Mouse (Mus musculus) thymus, adult 18-20 months (tissue): ENCODE data around the gene Samd4.

Source experiments
- DNase-seq, 2 experiments: peaks; one replicate each; pipeline ENCODE4 v3.0.0; 2022; ENCODE audit warnings: mixed read lengths in 2 of 2

The Samd4 gene

DNA sequence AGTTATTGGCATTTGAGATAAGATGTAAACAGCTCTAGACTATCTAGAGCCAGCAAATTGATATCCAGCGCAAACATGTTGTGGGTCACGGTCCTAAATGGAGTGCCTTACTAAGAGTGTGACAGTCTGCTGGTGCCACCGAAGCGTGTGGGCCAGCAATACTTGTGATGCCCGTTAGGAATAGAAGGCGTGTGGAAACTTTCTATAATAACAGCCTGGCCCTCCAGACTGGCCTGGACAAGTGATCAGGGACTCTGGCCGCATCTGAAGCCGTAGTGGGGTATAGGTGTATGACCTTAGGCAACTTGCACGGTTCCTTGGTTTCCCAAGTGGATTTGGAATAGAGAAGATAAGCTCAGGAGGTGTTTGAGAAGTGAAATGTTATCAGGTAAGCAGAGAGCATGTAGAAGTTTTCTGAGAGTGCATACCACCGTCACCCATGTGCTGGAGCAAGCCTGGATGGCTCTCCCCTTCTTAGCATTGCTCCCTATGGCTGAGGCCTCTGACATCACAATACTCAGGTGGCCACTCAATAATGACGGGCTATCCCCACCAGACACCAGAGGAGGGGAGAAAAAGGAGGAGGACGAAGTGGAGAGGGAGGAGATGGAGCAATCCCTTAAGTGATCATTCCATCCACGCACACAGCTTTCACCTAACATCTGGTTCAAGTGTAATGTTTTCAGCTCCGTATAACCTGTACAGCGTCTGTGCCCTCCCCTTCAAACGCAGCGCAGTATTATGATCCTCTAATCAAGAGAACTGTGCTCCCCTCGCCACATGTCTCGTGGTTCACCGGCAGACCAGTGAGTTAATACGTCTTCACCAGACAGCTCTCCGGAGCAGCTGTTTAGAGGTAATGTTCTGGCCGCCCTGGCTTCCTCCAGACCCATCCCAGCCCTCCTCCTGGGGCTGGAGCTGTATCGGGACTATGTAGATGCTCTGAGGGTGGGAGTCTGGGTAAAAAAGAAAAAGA is 118.4 kb downstream of the Samd4 start:
- DNase-seq: no peak

DNA sequence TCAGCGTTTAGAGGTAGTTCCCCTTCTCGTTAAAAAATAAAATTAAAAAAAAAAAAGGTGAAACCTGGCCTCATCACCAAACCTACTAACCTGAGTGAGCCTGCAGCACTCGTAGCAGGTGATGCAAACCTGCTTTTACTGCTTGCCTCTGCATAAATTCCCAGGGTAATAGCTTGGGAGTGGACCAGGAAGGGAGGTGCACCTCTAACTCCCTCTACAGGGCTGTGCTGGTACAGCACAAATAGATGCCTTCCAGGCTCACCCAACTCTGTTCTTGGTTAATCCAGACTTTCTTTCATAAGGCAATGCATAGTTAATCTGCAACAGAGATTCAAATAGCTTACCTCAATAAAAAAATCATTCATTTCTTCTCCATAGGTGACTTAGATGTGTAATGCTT is 121.5 kb downstream of the Samd4 start:
- no peak for DNase-seq

DNA sequence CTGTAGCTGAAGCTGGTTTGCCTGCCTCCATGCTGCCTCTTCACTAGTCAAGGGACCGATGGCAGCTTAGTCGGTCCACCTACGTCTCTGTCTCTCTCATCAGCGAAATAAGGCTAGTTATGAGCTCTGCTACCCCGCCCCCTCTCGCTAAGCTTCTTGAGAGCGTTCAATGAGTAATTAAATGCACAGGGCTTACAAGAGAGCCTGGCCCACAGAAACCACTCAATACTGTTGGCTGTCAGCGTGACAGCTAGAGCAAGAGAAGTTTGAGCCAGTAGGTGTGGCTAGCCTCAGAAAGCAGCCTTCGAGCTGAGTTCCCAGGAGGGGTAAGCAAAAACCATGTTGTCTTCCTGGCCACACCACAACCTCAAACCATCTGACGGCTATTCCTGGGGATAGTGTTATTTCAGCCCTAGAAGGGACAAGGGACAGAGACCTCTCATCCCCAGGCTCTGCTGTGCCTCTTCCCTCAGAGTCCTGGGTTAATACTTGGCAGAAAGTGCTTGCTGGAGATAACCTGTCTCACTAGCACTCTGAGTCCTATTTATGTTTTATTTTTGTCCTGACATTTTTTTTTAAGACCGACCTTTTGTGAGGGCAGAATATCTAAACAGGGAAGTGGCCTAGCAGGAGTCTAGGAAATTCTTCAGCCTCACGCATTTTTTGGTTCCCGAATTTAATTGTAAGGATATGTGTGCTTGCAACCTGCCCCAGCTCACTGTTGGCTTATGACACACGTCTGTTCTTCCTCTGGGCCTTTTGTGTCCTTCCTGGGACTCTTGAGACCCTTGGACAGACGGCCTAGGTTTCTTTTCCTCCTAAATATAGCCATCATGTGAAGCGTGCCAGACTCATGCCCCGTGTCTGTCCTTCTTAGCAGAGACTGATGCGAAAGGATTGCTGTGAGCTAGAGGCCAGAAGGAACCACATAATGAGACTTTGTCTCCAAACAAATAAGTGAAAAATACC is 128.8 kb downstream of the Samd4 start:
- no peak for DNase-seq

DNA sequence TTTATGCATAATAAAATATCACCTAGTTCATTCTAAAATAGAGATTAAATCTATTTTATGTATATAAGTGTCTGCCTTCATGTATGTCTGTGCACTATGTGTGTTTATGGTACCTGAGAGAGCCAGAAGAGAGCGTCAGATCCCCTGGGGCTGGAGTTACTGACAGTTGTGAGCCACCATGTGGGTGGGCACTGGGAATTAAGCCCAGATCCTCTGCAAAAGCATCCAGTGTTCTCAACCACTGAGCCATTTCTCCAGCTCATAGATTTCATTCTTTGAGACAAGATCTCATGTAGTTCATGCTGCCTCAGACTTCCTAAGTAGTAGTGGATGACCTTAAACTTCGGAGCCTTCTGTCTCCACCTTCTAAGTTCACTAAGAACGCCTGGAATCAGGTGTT is 133.0 kb downstream of the Samd4 start:
- DNase-seq: no peak

DNA sequence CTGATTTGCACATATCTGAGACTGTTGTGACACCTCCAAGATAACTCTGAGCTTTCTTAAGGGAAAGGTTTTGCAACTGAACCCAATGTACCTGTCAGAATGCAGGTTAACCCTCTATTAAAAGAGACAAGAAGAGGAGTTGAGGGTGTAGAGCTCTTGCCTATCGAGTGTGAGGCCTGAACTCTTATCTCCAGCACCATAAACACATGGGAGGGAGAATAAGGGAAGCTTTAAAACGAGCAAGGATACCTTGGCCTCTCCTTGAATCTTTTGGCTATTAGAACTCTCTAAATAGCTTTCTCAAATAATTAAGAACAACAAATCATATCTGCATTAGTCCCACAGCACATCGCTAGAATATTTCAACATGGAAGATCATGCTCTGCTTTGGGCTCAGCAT is 135.0 kb downstream of the Samd4 start:
- no peak for DNase-seq

DNA sequence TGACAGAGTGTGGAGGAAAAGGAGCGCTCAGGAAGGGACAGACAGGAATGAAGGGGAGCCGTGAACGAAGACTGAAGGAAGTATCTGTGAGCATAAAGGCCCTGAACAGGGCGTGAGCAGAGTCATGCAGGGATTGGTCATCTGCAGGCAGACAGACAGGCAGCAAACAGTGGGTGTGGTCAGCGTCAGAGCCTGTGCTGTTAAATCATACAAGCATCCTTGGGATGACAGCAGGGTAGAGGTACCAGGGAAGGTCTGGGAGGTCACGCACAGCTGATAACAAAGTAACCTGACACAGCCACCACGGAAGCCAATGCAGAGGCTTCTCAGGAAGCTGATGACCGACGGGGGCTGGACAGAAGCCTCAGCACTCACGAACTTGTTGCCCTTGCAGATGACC is 138.2 kb downstream of the Samd4 start:
- no peak for DNase-seq

DNA sequence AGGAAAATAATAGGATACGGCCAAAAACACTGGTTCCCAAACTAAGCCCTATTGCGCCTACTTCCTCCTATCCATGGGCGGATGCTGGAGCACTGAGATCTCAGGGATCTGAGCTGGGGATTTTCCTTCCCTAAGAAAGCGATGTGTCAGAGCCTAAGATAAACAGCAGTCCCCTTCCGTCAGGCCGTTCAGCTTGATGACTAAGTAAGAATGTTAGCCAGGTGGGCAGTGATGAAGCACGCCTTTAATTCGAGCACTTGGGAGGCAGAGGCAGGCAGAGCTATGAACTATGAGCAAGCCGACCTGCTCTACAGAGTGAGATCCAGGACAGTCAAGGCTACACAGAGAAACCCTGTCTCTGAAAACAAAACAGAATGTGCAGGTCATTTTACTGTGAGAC is 140.9 kb downstream of the Samd4 start:
- DNase-seq: no peak

DNA sequence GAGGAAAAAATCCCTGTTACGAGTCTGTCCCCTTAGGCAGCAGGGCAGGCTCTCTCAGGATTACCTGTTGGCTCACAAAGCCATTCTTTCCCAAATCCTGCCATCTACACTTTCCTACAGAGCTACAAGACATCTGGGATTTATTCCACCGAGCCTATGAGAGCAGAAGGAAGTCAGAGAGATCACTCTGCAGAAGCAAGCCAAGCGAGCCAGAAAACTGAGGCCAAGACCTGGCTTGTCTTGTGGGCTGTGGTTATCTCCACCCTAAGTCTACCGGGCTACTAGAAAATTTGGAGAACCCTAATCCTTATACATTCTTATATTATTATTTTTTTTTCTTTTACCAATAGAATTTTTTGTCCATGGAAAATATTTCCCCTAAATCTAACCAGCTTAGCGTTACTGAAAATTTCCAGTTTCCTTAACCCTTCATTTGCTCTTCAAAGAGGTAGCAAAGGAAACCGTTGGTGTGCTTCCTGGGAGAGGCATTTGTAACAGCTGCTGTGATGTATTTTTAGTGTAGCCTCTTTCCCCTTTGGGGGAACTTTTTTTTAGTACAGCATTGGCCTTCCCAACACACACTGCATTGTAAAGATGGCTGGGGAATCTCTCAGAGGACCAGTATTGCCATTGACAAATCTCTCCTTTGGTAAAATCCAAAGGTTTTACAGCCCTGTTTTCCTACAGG is 144.9 kb downstream of the Samd4 start:
- DNase-seq: no peak

DNA sequence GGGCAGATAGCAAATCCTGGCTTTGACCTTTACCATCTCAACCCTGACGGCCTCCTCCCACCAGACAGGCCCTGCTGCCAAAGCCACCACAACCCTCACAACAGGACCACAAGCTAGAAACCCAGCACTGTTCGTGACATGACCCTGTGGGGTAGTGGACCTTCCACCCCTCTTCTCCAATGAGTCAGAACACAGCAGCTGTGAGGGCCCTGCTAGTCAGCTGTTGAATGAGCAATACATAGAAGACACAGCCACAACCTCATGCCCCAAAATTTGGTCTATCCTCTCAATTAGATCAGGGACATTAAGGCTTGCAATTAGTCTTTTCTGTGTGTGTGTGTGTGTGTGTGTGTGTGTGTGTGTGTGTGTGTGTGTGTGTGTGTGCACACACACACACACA is 148.9 kb downstream of the Samd4 start:
- DNase-seq: no peak

DNA sequence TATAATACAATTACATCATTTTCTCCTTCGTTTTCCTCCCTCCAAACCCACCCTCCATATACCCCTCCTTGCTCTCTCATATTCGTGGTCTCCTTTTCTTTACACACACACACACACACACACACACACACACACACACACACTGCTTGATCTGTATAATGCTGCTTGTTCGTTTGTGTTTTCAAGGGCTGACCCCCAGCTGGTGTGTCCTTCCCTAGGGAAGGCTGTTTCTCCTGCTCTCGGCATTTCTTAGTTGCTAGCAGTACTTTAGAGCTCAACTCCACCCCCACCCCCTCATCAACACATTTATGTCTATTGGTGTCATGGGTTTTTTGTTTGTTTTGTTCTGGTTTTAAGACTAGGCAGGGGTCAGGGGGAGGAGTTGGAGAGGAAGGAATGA is 149.5 kb downstream of the Samd4 start:
- no peak for DNase-seq

DNA sequence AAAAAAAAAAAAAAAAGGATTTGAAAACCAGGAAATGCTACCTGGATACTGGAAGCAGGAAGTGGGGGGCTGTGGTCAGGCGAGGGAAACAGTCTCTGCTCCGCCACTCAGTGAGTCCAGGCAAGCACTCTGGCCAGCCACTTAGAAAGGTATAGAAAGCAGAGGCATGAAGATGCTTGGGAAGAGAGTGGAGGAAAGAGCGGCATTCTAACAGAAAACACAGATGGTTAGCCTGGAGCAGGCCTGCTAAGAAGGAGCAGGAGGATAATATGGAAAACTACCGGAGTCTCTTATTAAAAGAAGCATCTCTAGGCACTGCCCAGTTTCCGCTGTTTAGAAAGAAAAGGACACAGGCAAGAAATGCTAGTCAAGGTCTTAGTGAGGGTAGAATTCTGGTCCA is 150.8 kb downstream of the Samd4 start:
- DNase-seq: no peak

DNA sequence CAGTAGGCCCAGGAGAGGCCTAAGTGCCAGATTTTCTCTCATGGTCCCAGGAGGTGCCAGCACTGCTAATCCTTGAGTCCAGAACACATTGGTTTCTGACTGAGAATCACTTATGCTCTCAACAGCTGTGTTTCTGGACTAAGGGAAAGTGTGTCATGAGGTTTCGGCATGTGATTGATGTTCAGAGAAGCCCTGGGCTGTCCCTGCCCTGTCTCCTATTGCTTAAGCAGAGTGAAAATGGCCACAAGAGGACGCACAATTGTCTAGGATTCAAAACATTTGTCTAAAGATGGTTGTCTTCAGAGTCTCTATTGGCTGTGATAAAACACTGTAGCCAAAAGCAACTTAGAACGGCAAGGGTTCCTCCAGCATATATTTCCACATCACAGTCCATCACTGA is 159.0 kb downstream of the Samd4 start:
- DNase-seq: no peak

DNA sequence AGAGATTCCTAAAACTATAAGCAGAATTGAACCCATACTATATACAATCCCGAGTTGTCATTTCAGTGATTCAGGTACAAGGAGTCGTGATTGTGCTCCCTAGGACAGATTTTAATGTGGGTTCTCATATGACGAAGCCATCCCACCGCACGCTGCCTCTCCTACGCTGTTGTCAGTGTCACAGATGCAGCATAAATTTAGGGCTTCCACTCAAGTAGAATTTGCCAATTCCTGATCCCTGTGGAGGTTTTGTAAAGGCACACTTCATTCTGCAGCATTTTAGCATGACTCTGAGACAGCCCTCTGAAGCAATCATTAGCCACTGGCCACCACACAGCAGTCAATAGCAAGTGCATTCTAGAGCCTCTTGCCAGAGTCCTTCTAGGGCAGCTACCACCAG is 166.4 kb downstream of the Samd4 start:
- no peak for DNase-seq

DNA sequence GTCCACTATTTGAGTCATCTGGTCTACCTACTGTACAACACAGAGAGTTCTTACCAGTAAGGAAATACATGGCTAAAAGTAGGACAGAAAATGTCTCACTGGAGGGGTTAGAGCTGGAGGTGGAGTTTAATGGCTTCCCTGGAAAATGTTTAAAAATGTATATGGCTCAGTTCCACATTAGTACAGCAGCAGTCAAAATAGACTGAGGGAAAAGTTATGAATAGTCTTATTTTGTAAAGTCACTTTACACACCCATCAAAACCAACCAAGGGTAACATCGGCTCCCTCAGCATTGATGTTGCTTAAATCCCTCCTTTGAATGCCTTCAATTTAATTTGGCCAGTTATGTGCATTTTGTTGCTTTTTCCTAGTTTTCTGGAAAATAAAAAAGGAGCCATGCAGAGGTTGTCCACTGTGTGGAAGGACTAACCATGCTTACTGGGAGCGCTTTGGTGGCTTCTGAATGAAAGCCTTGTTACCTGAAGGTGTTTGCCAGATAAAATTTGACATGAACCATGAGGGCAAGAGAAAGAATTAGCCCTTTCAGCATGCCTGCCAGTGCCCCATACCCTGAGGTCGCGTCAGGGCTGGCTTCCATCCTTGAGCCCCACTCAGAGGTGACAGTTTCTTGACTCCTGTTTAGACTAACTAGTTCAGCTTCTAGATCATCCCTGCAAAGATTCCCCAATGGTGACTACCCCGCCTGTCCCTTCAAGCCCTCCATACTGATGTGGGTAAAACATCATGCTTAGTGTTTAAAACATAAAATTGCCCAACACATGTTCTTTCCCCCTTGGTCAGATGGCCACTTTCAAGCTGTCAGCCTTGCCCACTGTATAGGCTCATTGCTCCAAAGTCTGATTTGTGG is 169.3 kb downstream of the Samd4 start:
- DNase-seq: no peak

DNA sequence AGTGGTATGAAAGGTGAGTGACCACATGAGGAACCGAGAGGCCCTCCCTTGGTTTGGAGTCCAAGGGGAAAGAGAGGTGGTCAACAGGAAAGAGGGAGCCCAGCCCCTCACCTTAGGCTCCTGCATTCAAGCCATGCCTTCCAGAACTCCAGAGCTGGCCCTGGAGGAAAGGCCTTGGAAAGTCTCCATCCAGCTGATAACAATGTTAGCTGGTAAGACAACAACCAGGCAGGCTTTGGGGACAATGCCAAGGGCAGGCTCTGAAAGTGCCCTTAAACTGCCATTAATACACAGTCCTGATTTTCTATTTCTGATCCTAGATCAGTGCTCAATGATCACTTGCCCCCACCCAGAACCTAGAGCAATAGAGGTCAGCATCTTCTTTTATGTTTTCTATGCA is 170.4 kb downstream of the Samd4 start:
- no peak for DNase-seq

DNA sequence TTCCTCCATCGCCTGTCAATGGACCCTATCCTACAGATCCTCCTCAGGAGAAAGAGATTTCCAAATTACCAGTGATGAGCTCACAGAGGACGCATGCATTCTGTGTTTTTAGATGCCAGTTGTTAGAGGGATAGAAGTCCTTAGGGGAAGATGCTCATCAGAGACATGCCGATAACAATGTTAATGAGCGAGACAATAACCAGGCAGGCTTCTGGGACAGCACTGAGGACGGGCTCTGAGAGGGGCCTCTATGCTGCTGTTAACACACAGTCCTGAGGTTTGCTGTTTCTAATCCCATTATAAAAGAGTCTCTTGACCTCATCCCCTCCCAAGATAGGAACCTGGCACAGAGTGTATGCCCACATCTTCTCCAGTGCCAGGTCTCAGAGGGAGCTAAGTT is 171.2 kb downstream of the Samd4 start:
- no peak for DNase-seq

DNA sequence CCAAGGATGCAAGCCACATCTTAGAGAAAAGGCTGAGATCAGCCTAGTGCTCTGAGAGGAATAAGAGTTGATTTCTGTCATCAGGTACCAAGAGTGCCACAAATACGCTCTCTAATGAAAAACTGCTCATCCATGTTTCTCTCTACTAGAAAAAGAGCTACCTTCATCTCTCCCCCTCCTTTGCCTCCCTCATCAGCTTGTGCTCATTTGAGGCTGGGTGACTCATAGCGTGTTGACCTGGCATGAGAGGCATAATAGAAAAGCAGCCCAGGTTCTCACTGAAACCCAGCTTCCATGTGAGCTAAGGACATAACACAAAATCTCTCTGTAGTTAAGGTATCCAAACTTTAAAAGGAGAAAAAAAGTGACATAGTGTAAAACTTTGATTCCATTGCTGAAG is 176.3 kb downstream of the Samd4 start:
- no peak for DNase-seq

DNA sequence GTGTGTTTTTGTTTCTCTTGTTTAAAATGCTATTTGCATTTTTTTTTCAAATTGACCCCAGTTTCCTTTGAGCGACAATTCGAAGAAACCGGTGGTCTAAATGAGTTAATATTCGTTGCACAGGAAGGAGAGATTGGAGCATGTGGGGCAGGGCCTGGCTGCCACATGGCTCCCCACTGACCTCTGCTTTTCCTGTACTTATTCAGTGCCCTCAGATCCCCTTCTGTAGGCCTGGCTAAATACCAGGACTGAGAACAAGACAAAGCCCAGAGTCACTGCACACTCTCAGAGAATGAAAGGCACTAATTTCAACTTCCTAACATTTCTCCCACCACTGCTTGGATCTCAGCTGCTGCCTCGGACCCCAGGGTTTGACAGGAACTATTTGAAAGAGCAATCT is 182.4 kb downstream of the Samd4 start:
- DNase-seq: no peak

DNA sequence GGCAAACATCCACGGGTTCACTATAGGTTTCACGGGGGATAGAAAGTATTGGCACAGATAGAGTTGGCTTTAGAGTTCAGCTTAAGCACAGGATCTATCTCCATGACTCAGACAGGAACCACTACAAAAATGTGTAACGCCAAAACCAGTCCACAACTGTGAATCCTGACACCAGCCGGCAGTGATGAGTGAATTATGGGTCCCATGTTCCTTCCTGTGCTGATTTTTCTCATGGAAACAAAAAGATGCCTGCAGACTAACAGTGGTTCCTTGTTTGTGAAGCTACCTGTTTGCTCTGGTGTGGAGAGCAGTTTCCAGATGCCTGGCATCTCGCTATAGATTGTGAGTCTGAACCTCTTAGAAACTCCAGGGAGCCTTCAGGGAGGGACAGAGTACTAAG is 184.2 kb downstream of the Samd4 start:
- no peak for DNase-seq

DNA sequence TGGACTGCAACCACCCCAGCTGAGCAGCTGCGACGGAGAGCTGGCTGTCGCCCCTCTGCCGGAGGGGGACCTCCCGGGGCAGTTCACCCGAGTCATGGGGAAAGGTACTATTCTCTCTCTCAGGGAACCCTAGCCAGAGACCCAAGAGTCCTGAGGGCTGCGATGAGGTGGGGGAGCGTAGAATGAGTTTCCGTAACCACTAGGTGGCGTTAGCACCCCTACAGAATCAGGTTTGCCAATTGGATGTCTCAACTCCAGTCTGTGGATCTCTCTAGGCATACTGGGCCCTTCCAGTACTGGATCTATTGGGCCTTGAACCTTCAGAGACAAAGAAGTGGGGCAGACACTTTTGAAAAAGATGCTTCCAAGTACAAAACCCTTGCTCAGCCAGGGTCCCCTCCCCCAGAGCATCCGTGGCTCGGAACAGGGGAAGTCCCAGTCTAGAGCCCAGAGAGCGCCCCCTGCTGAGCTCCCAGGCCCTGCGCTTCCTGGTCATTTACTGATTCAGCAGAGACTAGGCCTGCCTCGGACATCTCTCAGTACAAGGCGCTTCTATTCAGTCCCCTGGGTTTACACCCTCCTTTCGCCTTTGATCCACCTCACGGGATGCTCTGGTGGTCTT is 191.5 kb downstream of the Samd4 start:
- DNase-seq: no peak

DNA sequence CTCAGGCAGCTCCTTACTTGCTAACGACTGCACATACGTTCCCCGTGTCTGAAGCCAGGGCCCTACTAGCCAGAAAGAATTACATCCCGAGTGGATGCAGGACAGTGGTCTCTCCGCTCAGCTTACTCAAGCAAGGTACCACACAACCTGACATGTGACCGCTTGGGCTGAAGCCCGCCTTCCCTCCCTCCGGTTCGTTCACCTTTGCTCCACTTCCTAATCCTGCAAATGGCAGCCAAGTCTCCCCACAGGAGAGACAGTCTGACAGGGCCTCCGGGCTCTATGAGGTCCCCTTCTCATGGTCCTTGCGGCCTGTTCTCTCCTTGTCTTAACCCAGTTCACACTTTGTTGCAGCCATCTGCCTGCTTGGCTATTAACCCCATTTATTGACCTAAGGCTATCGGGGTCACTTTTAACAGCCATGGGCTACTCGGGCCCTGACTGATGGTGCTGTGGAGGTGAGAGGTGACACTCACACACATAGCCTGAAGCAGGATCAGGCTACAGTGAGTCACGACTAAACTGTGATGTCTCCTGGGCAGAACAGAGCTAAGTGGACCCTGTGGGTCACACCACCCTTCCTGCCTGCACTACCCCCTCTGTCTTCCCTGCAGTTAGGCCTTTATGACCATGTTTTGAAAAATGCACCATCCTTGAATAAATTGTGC is 192.5 kb downstream of the Samd4 start:
- no peak for DNase-seq
